8 mouse cellular contexts compared by ENCODE assay signal in the genomic region with DNA sequence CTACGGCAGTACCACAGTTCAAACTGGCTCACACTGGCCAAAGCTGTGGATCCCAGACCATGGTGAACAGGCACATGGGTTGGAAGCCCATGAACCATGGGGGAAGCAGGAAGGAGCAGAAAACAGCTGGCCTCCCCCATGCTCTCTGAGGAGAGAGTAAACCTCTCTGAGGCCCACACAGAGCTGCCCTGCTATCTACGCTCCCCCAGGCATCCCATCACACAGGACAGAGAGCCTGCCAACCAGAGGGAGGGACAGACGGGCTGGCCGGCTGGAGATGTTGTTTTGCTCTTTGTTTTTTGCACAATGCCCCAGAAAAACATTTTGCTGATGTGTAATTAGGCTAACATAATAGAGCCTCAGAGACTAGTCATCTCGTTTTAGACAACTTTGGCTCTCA.
A peak's percentile ranks its signal among the peaks of the same experiment; 100 is the strongest.
DNase-seq lines count a peak whose midpoint lies in the region; ATAC-seq and TF ChIP-seq lines count a peak whose summit lies in the region.

No protein-coding gene starts in this region.

- H3K27me3 ChIP-seq in forebrain, postnatal 0 days (ENCODE audit: insufficient read depth, low read length), result no peaks in the 10 kb centered on the region

- no peaks in the 10 kb centered on the region for H3K9me3 ChIP-seq in forebrain, postnatal 0 days (ENCODE audit: low read length)

- no peak for TF ChIP-seq CTCF in forebrain, postnatal 0 days (IDR thresholded peaks at IDR 0.05; ENCODE audit: low read depth)

- no peak overlapping the region for H3K4me2 ChIP-seq in forebrain, postnatal 0 days (ENCODE audit: low read depth)

- H3K4me1 ChIP-seq in forebrain, postnatal 0 days (ENCODE audit: insufficient read depth), result peaks cover 16% of the 10 kb centered on the region

- H3K9ac ChIP-seq in forebrain, postnatal 0 days, result no peak overlapping the region

- no peaks in the 10 kb centered on the region for H3K36me3 ChIP-seq in forebrain, postnatal 0 days (ENCODE audit: insufficient read depth)

- ATAC-seq in forebrain, postnatal 0 days, result peak; percentile 40
- ATAC-seq in megakaryocyte progenitor cell, adult 5-6 weeks (replicated peaks; ENCODE audit: poor library complexity), result peak; percentile 57
- no peak for ATAC-seq in megakaryocyte, adult 5-6 weeks (ENCODE audit: poor library complexity, severe bottlenecking)

- H3K4me3 ChIP-seq in forebrain, postnatal 0 days (ENCODE audit: low read depth, low read length), result no peak overlapping the region

- 31% methylated on average over 5 of the region's 5 CpGs for WGBS in forebrain, postnatal 0 days

- DNase-seq in gastrocnemius, postnatal 25 days, result peak; percentile 15
- no peak for DNase-seq in gastrocnemius, adult 18-20 months (ENCODE audit: low spot score)
- peak; percentile 90 for DNase-seq in brain, adult 2 months (ENCODE audit: low read depth, low spot score)
- DNase-seq in forebrain, postnatal 0 days, result peak; percentile 31
- no peak for DNase-seq in ovary, postnatal 14 days (ENCODE audit: low spot score)
- DNase-seq in ovary, postnatal 10 days (ENCODE audit: low spot score), result no peak

- peak overlapping the region; percentile 51 for H3K27ac ChIP-seq in forebrain, postnatal 0 days (ENCODE audit: low read depth, low read length)

Comparison
In these comparisons a context has a peak if more than half of its experiments do, and no peak if none do; other contexts are left out.
1. DNase-seq: peak in gastrocnemius, postnatal 25 days (single experiment), brain, adult 2 months (single experiment) and forebrain, postnatal 0 days (single experiment); none in gastrocnemius, adult 18-20 months (single experiment), ovary, postnatal 14 days (single experiment) and ovary, postnatal 10 days (single experiment).